Mouse (Mus musculus): Measurements from ENCODE around the gene Ndrg3. TPM values are rescaled to one million over a fixed set of nuclear protein-coding genes. Genes with fewer than 3 reads are reported as not detected.
"Not testable (repeated sequence)": the region's sequence is repeated elsewhere in the genome, so short reads cannot be mapped to it uniquely, and the experiment has no call there.

Gene Ndrg3
- polyA plus RNA-seq, 1 experiment from 2014 or later = 56.4 TPM

DNA sequence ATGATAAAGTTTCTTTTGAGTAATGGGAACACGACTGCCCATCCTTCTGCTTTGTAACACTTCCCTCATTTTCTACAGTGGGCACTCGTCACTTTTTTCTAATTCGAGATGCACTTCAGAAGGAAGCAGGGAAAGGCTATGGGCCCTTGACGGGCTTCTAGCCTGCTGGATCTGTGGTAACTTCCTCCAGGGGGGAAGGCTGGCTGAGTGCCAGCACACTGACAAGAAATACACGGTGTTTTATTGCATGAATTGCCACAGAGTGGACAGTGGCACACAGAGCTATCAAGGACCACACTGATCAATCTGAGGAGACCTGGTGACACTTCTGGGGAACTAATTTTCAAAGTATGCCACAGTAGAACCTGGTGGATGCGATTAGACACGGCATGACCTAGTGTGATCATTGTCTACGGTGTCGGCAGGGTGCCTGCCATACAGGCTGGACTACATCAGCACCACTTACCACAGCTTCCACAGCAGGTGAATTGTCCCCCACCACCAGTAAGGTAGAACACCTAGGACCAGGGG lies 95.4 kb downstream of the Ndrg3 start:
- H3K27ac ChIP-seq = no peak overlapping the region
- peaks cover 47% of the 10 kb centered on the region for H3K4me1 ChIP-seq
- H3K9me3 ChIP-seq (replicated peaks) = no peaks in the 10 kb centered on the region
- no peak overlapping the region for H3K9ac ChIP-seq
- 62% methylated on average over 9 of the region's 9 CpGs for WGBS (ENCODE audit: insufficient replicate concordance)
- no peak overlapping the region for H3K4me2 ChIP-seq
- no peak for ATAC-seq
- no peak overlapping the region for H3K4me3 ChIP-seq
- H3K27me3 ChIP-seq (replicated peaks) = no peaks in the 10 kb centered on the region
- no peaks in the 10 kb centered on the region for H3K36me3 ChIP-seq

DNA sequence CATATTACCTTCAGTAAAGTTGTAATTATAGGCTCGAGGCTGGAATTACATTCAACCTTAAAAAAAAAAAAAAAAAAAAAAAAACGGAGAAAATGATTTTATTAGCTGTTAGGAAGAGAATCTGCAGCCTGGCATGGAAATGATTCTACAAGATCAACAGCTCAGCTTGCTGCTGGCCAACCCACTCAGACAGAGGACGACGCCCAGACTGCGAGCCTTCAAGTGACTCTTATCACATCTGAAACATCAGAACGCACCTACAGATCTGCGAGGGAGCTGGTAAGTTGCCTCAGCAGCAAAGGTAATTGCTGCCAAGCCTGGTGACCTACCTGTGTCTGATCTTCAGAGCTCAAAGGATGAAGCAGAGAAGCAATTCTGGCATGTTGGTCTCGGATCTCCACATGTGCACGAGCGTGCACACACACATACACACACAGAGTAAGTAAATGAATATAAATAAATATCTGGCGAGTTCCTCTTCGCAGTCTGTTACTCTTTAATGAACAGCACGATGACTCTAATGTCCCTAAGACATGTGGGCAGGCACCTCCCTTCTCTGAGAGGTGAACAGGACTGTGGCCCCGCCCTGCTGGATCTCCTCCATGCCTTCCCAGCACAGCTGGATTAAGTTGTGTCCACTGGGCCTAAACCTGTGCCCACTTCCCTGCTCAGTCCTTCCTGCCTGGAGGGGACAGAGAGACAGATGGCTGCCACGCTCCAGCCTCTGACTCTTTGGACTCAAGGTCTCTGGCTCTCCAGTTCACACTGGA lies 97.2 kb downstream of the Ndrg3 start:
- ATAC-seq = 0 out of 2 replicates have a peak, but pooled peaks have one; percentile 46
- Histone ChIP-seq H3K4me1 (peaks cover 47% of the 10 kb centered on the region), H3K4me3 (no peak overlapping the region), H3K9me3 (replicated peaks) (no peaks in the 10 kb centered on the region), H3K4me2 (no peak overlapping the region), H3K27ac (no peak overlapping the region), H3K36me3 (no peaks in the 10 kb centered on the region), H3K9ac (no peak overlapping the region), H3K27me3 (replicated peaks) (no peaks in the 10 kb centered on the region)
- 58% methylated on average over 15 of the region's 15 CpGs for WGBS (ENCODE audit: insufficient replicate concordance)

DNA sequence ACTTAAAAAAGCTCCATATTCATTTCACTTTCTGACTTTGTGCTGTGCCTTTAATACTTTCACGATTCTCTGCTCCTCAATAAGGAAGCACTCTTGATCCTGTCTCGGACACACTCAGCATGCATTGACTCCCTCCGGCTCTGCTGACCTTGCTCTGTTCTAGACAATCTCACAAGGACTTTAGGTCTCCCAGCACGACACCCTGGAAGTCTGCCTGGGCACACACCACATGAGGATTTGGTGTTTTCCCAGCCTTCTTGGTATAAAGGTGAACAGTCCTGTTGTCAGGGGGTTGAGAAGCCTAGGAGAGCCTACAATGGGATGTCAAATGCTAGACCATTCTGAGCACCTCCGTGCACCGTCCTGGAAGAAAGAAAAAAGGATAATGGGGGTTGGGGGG lies 99.0 kb downstream of the Ndrg3 start:
- Histone ChIP-seq H3K27me3 (replicated peaks) (no peaks in the 10 kb centered on the region), H3K27ac (no peak overlapping the region), H3K4me3 (no peak overlapping the region), H3K4me2 (no peak overlapping the region), H3K36me3 (no peaks in the 10 kb centered on the region), H3K9ac (no peak overlapping the region), H3K9me3 (replicated peaks) (no peaks in the 10 kb centered on the region), H3K4me1 (peaks cover 33% of the 10 kb centered on the region)
- no peak for ATAC-seq
- 79% methylated on average over 6 of the region's 6 CpGs for WGBS (ENCODE audit: insufficient replicate concordance)

DNA sequence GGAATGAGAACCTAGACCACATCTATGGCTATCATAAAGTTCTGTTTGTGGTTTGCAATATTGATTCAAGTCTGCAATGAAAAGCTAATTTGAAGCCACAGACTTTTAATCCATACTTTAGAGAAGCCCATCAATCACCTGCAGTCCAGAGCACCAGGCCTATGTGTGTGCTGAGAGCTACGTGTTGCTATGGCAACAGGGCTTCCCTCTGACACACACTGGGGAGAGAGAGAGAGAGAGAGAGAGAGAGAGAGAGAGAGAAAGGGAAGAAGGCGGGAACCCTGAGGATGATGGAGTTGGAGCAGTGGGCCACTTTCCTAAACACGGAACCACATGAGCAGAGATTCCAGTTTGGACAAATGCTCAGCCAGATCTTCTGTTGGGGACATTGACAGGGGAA lies 99.6 kb downstream of the Ndrg3 start:
- H3K9me3 ChIP-seq (replicated peaks) = no peaks in the 10 kb centered on the region
- 59% methylated on average over 3 of the region's 3 CpGs for WGBS (ENCODE audit: insufficient replicate concordance)
- H3K4me2 ChIP-seq = no peak overlapping the region
- H3K27ac ChIP-seq = no peak overlapping the region
- no peak overlapping the region for H3K9ac ChIP-seq
- H3K4me1 ChIP-seq = peaks cover 32% of the 10 kb centered on the region
- no peaks in the 10 kb centered on the region for H3K27me3 ChIP-seq (replicated peaks)
- no peak overlapping the region for H3K4me3 ChIP-seq
- ATAC-seq = no peak
- H3K36me3 ChIP-seq = no peaks in the 10 kb centered on the region

GRCm38 (mm10) chr2:156888490-156888889 lies 103.4 kb downstream of the Ndrg3 start:
- H3K27me3 ChIP-seq (replicated peaks) = no peaks in the 10 kb centered on the region

GRCm38 (mm10) chr2:156887017-156887416 lies 104.8 kb downstream of the Ndrg3 start, which contains the start of gene Sla2:
Gene Sla2, minus strand, starts transcription at chr2:156887192.
- no peaks in the 10 kb centered on the region for H3K9me3 ChIP-seq (replicated peaks)
- peak within 1 kb of the TSS; percentile 33; the same call in 1 of the 2 replicates for H3K27ac ChIP-seq
- no peaks in the 10 kb centered on the region for H3K36me3 ChIP-seq
- H3K27me3 ChIP-seq (replicated peaks) = no peaks in the 10 kb centered on the region
- peaks cover 60% of the 10 kb centered on the region for H3K4me1 ChIP-seq
- 0 out of 2 replicates have a peak within 1 kb of the TSS, but pooled peaks have one; percentile 4 for H3K4me3 ChIP-seq
- H3K9ac ChIP-seq = no peak within 1 kb of the TSS
- 22% methylated on average over 6 of the region's 6 CpGs for WGBS (ENCODE audit: insufficient replicate concordance)
- no peak for ATAC-seq
- H3K4me2 ChIP-seq = peak within 1 kb of the TSS; percentile 12; the same call in 1 of the 2 replicates

More at GRCm38 (mm10) chr2:156888490-156888889, 103.4 kb downstream of the Ndrg3 start:
- Histone ChIP-seq H3K4me3 (no peak overlapping the region), H3K9me3 (replicated peaks) (no peaks in the 10 kb centered on the region), H3K4me1 (peaks cover 46% of the 10 kb centered on the region), H3K4me2 (no peak overlapping the region), H3K27ac (no peak overlapping the region), H3K9ac (no peak overlapping the region), H3K36me3 (no peaks in the 10 kb centered on the region)
- no peak for ATAC-seq
- WGBS (ENCODE audit: insufficient replicate concordance) = 62% methylated on average over 3 of the region's 3 CpGs

DNA sequence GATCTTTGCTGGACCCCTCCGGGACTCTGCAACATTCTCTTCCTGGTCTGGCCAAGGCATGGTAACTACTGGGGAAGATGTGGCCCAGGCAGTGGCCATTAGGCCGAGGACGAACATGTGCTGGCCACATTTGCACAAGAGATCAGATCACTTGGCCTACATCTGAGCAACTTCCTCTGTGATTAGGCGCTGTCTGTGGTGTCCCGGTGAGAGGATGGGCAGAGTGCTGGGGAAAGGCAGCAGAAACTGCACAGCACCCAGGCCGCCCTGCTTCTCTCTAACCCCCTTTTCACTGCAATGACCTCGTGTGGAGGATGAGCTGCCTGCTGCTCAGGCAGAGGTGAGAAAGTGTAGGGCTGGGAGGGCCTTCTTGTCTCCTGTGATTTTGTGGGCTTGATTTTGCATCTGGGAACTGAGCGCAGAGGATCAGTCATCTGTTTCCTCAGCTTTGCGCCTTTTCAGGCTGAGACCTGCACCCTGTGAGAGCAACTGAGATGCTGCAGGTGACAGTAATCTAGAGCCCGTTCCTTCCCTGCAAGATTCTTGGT lies 105.7 kb downstream of the Ndrg3 start:
- H3K9ac ChIP-seq = no peak overlapping the region
- peak overlapping the region; percentile 12; the same call in 1 of the 2 replicates for H3K4me2 ChIP-seq
- WGBS (ENCODE audit: insufficient replicate concordance) = 42% methylated on average over 10 of the region's 10 CpGs
- H3K27ac ChIP-seq = peak overlapping the region; percentile 33; the same call in 1 of the 2 replicates
- ATAC-seq = no peak
- H3K4me1 ChIP-seq = peaks cover 69% of the 10 kb centered on the region
- H3K36me3 ChIP-seq = no peaks in the 10 kb centered on the region
- H3K4me3 ChIP-seq = 0 out of 2 replicates have a peak overlapping the region, but pooled peaks have one; percentile 4
- H3K27me3 ChIP-seq (replicated peaks) = no peaks in the 10 kb centered on the region
- no peaks in the 10 kb centered on the region for H3K9me3 ChIP-seq (replicated peaks)

- not testable (repeated sequence) for H3K4me3 ChIP-seq; H3K9me3 ChIP-seq (replicated peaks)
- 49% methylated on average over 2 of the region's 2 CpGs for WGBS (ENCODE audit: insufficient replicate concordance)
These were observed 106.2 kb downstream of the Ndrg3 start for GRCm38 (mm10) chr2:156885666-156886065.

DNA sequence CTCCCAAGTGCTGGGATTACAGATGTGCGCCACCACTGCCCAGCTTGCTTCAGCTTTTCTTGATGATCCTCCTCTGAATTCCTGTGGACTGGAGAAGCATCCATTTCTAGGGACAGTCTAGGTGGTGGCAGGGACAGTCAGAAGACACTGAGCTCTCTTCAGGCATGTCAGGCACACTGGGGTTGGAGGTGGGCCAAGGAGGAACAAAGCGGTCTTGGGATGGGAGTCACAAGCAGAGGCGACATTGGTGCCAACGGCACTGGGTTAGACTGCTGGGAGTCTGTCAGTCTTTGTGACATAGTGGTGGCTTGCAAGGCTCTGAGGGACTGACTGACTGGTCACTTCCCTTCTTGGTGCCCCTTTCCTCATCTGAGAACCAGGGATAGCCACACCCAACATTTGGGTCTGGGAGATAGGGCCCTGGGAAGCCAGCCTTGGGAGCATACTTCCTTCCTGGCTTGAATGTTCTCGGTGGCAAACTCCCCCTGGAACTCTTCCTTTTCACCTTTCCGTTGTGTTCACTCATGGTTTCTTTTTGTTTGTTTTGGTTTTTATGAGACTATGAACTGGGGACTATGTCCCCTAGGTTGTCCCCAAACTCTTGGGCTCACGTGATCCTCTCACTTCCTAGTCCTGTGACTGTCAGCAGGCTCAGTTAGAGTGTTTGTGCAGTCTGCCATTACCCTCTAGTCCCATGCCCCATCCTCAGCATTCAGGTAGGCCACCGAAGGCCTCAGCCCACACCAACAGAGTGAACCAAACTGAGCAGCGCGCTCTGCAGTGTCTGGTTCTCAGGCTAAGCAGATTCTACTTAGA lies 107.3 kb downstream of the Ndrg3 start:
- H3K9me3 ChIP-seq (replicated peaks) = no peaks in the 10 kb centered on the region
- no peaks in the 10 kb centered on the region for H3K36me3 ChIP-seq
- ATAC-seq = peak; percentile 41; the same call in 1 of the 2 replicates
- peak overlapping the region; percentile 89 for H3K27ac ChIP-seq
- H3K9ac ChIP-seq = peak overlapping the region; percentile 49
- no peak overlapping the region for H3K4me3 ChIP-seq
- no peaks in the 10 kb centered on the region for H3K27me3 ChIP-seq (replicated peaks)
- peaks cover 84% of the 10 kb centered on the region for H3K4me1 ChIP-seq
- peak overlapping the region; percentile 47 for H3K4me2 ChIP-seq
- WGBS (ENCODE audit: insufficient replicate concordance) = 52% methylated on average over 10 of the region's 10 CpGs

More at GRCm38 (mm10) chr2:156885666-156886065, 106.2 kb downstream of the Ndrg3 start:
- H3K4me1 ChIP-seq = peaks cover 74% of the 10 kb centered on the region
- 0 out of 2 replicates have a peak overlapping the region, but pooled peaks have one; percentile 12 for H3K4me2 ChIP-seq
- not testable (repeated sequence) for ATAC-seq; H3K27me3 ChIP-seq (replicated peaks); H3K36me3 ChIP-seq
- 0 out of 2 replicates have a peak overlapping the region, but pooled peaks have one; percentile 49 for H3K9ac ChIP-seq
- H3K27ac ChIP-seq = peak overlapping the region; percentile 89

DNA sequence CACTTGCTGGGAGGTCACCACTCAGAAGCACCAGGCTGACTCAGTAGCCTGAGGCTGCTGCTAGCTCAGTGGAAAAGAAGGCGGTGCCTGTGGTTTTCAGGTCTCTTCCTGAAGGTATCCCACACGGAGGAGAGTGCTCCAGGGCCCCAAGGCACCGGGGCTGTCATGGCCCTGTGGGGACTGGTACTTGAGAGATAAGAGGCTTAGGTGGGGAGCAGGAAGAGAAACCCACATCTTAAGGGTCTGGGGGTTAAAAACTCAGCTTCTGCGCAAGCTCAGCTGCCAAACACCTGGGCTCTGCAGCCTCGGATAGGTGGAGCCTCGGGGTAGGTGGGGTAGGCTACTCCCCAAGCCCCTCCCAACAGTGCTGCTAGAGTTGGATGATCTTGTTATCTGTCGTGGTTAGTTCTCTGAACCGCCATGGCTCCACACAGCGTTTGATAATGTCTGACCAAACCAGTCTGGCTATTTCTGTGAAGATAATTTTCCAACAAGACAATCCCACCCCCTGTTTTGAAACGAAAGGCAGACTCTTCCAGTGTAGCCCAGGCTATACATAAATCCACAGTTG lies 109.3 kb downstream of the Ndrg3 start:
- Histone ChIP-seq H3K36me3 (no peaks in the 10 kb centered on the region), H3K4me2 (peak overlapping the region; percentile 69), H3K4me3 (peak overlapping the region; percentile 31), H3K4me1 (peaks cover 100% of the 10 kb centered on the region), H3K27ac (peak overlapping the region; percentile 89), H3K27me3 (replicated peaks) (no peaks in the 10 kb centered on the region), H3K9ac (peak overlapping the region; percentile 58), H3K9me3 (replicated peaks) (no peaks in the 10 kb centered on the region)
- 5% methylated on average over 10 of the region's 10 CpGs for WGBS (ENCODE audit: insufficient replicate concordance)
- peak; percentile 95 for ATAC-seq

DNA sequence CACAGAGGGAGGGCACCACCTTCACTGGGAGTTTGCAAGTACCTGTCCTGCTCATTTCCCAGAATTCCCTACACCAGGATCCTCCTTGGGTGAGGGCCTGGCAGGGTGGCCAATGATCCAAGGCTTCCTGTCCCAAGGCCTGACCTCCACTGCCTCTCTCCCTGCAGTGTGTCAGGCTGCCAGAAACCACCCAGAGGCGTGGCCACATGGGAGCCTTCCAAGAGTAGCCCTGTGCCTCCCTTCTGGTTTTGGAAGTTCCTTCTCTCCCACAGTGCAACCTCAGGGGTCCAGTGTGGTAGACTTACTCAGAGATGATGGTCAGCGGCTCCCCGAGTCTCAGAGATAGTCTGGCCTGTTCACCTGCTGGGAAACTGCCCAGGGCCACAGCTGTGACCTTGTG lies 112.3 kb downstream of the Ndrg3 start:
- 71% methylated on average over 3 of the region's 3 CpGs for WGBS (ENCODE audit: insufficient replicate concordance)
- Histone ChIP-seq H3K4me3 (no peak overlapping the region), H3K27me3 (replicated peaks) (no peaks in the 10 kb centered on the region), H3K36me3 (peaks cover 13% of the 10 kb centered on the region), H3K4me2 (no peak overlapping the region), H3K9me3 (replicated peaks) (no peaks in the 10 kb centered on the region), H3K4me1 (peaks cover 77% of the 10 kb centered on the region), H3K9ac (0 out of 2 replicates have a peak overlapping the region, but pooled peaks have one; percentile 27), H3K27ac (peak overlapping the region; percentile 67)
- ATAC-seq = no peak

Measured in liver, embryonic 12.5 days (tissue).